Mouse (Mus musculus) adrenal gland, adult (tissue): ENCODE measurements at regions not wholly inside any gene's neighbourhood (a gene's known extent, or its start where the extent isn't known, plus 50 kb on each side); places are given as distances from the start of the nearest gene placed in this dataset.
"Not testable (repeated sequence)": the region's sequence is repeated elsewhere in the genome, so short reads cannot be mapped to it uniquely, and the experiment has no call there.

ENCODE experiments used
- DNase-seq, 2 experiments: peaks; one replicate each; pipeline ENCODE4 v3.0.0; 2022 to 2023; ENCODE audit warnings: low spot score in 1 of 2; ENCODE audit not compliant: inconsistent age in 2 of 2

GRCm38 (mm10) chr5:28775648-28776359 lies 308.7 kb upstream of the Shh start:
- DNase-seq, result peak; percentile 13 to 44

DNA sequence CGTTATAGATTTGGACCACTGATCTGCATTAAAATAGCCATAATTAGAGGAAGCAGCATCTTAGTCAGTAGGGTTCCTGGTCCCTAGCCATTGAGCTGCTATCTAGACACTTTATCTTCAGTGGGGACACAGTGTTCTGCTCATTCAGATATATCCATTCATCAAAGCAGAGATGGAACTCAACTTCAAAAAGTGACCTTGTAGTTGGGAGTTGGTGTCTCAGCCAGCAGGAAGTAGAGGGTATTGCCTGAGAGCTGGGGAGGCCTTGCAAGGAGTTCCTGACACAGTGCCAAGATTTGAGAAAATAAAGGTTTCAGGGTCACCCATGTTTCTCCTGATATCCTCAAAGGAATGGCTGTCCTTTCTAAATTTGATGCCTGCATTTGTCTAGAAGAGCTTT lies 304.7 kb upstream of the Shh start:
- peak; percentile 83 to 88 for DNase-seq

DNA sequence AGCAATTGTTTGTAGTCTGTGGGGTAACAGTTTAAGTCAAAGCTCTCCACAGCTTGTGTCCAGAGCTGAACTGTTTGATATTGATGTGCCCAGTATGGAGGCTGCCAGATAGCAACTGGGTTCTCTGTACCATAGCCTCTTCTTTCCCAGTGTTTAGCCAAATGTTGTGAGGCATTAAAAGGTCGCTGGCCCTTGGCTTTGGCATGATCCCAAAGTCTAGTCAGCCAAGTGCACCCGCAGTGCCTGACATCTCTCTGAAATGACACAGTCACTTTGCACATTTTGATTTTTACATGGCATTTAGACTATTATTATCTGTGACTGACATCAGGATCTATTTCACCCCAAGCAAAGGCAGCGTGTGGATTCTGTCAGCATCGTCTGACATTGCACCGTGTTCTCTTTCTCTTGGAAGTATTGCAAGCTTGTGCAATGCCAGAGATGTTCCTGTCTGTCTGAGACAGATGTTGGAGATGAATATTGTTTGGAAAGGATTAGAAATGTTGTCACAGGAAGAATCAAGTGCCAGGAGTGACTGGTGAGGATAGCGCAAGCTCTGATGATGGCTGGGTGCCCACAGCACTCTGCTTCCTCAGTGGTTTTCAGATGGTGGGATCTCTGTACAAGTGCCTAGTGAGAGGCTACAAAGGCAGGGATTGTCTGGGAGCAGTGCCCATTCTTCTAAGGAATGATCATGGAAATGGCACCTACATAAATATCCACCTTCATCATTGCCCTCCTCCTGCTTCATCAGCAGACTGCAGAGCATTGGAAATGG lies 289.3 kb upstream of the Shh start:
- peak; percentile 51 to 69 for DNase-seq

DNA sequence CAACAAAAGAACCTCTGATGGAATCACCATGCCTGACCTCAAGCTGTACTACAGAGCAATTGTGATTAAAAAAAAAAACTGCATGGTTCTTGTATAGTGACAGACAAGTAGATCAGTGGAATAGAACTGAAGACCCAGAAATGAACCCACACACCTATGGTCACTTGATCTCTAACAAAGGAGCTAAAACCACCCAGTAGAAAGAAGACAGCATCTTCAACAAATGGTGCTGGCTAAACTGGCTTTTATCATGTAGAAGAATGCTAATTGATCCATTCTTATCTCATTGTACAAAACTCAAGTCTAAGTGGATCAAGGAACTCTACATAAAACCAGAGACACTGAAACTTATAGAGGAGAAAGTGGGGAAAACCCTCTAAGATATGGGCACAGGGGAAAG lies 284.8 kb upstream of the Shh start:
- not testable (repeated sequence) for DNase-seq

DNA sequence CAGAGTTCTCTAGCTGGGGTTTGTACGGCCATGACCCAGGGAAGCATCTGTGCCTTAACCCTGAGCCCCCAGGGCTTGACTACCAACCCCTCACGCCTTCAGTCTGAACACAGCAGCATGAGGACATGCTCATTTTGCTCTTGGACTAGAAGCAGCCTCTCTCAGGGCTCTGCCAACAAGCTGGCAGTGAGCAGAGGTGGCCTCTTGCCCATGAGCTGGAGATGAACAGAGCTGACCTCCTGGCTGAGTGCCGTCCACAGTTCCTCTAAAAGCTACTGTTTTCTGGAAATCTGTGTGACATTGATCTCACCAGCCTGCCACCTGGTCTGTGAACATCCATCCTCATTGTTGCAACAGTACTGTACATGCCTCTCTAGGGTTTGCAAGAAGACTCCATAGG lies 267.7 kb upstream of the Shh start:
- no peak for DNase-seq

DNA sequence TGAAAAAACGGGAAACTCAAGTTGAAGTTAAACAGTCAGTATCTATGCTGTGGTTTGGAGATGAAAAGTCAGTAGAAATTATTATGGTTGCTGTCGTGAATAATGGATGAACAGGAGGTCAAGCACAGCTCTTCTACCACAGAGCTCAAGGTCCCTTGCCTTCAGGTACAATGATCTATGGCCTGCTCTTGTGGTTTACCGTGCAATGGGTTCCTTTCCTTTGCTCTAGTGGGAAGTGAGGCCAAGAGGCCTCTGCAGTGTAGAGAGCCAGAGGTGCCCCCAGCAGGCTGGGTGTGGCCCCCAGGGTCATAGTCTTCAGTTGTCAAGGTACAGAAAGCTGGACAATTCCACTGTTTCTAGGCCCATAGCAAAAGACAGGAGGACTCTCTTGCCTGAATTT lies 255.0 kb upstream of the Shh start:
- DNase-seq, result peak; percentile 21 to 63

GRCm38 (mm10) chr5:28714978-28715377 lies 247.9 kb upstream of the Shh start:
- DNase-seq, result no peak

GRCm38 (mm10) chr5:28710517-28710916 lies 243.5 kb upstream of the Shh start:
- DNase-seq, result no peak

DNA sequence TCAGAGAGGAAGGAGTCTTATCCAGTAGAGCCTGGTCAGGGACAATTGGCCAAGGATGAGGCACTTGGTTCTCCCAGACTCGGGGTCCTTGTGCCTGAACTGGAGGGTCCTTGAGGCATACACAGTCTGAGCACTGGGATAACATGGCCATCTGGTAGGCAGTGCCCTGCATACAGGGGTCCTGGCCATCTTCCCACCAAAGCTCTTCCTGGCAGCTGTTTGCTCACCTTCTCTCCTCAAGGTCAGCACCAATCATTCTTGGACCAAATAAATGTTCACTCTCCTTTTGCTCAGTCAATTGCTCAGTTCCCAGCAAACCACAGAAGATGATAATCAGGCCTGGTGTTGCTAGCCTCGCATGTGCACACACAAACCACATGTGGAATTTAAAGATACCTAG lies 242.6 kb upstream of the Shh start:
- DNase-seq, result no peak

GRCm38 (mm10) chr5:28704359-28704758 lies 237.3 kb upstream of the Shh start:
- no peak for DNase-seq

GRCm38 (mm10) chr5:28696966-28697365 lies 229.9 kb upstream of the Shh start:
- no peak for DNase-seq

- peak; percentile 46 to 62 for DNase-seq
These were observed 223.1 kb upstream of the Shh start for GRCm38 (mm10) chr5:28690110-28690509.

- DNase-seq, result peak; percentile 36 to 63
These were observed 222.6 kb upstream of the Shh start for GRCm38 (mm10) chr5:28689651-28690050.

GRCm38 (mm10) chr5:28689136-28689535 lies 222.1 kb upstream of the Shh start:
- no peak for DNase-seq

DNA sequence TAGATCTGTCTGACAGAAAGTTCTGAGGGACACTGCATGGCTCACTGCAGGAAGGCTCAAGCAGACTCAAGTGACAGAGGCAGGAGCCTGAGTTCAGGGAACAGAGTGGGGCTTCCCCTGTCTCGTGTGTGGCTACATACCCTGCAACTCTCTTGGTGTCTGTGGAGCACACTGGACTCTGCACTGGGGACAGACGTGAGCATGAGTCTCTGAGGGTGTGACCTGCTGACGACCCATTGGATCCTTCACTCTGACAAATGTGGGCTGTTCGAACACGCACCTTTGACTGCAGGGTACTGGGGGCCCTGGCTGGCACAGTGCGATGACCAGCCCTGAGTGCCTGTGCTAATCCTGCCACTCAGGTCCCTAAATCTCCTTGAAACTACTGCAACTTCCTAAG lies 215.8 kb upstream of the Shh start:
- no peak for DNase-seq

- no peak for DNase-seq
These were observed 213.3 kb upstream of the Shh start for GRCm38 (mm10) chr5:28680311-28680710.

GRCm38 (mm10) chr5:28679761-28680160 lies 212.7 kb upstream of the Shh start:
- DNase-seq, result peak; percentile 43 to 71

GRCm38 (mm10) chr5:28630186-28630585 lies 163.1 kb upstream of the Shh start:
- no peak for DNase-seq

GRCm38 (mm10) chr5:28611885-28612284 lies 144.8 kb upstream of the Shh start:
- peak in 1 of 2 experiments; percentile 18 for DNase-seq

DNA sequence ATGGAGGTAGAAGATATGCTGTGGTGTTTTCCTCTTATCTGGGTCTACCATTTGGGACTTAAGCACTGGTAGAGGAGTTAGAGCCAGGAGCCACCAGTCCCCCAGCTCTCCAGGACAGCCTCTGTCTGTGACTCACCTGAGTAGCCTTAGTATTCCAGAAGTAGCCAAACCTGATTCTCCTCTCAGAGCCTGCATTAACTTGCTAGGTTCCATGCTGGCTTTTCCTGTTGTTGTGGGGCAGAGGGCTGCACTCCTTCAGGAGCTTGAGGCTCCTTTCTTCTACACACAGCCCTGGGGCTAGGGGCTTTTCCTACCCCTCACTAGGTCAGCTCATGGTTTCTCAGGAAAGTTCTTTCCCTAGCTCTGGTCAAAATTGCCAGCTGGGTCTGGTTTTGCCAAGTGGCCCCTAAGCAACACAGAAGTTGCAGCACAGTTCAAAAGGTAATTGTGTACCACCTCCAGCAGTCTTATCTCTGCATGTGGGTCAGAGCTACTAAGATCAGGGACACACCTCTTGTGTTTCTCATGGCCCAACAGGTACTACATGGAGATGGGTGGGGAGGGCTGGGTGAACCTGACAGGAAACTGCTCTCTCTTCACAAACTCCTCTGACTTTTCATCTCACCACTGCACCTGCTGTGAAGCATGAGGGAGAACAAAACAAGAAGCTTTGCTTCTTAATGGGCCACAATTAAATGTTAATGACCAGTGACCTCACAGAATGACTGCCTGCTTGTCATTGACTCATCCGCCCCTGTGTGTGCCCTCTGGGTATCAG lies 129.7 kb upstream of the Shh start:
- DNase-seq, result no peak

DNA sequence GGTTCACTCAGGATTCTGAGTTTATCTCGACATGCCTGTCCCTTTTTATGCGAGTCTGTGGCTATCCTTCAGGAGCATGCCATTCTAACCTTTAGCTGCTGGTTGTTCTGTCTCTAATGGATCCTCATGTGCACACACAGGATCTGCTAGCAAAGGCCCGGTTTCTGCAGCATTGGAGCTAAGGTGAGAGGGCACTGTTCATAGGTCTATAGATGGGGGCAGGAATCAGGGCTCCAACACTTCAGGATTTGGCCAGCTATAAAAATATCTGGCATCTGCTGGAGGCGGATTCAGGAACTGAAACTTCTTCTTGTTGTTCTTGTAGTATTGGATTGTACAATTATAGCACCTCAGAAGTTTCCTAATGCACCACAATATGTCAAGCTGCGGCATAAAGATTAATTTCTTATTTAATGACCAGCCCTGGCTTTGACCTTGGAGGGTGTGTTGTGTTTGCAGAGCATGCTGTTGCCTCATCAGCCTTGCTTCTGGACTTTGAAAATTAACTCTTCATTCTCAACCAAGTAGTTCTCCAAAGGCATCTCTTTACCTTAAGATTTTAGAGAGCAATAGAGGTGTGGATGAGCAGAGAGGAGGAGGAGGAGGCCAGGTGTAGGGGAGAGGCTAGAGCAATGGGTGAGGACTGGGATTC lies 104.4 kb upstream of the Shh start:
- peak in 1 of 2 experiments; percentile 73 for DNase-seq
